9 mouse cellular contexts compared by ENCODE assay signal in the genomic region with DNA sequence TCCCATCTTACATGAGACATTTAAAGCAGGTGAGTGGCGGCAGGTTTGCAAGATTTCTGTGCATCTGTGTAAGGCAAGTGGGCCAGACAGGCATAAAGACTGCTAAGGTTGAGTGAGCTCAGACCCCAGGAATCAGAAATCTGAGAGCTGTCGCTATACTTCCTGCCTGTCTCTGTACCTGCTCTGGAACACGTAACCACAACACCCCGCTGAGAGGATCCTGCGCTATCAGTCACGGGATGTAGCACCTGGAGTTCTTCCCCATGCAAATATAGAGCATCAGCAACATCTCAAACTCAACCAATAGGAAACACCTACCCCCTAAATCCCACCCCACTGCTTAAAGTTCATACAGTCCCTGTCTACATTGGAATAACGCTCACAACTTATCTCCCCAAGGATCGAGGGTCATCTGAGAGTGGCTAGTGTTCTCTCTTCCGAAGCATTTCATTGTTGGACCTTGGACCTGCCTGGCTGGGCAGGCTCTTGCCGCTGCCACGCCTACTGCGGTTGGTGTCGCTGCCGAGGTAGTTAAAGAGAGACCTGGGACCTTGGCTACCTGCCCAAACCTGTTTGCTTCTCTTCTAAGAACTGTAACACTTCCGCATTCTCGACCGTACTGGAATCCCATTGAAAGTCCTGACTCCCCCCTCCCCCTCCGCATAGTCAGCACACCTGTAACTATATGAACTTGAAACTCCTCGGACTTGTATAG. TPM values are rescaled to one million over a fixed set of nuclear protein-coding genes. Genes with fewer than 3 reads are reported as not detected.
DNase-seq lines count a peak whose midpoint lies in the region; ATAC-seq lines count a peak whose summit lies in the region.
"Had no signal": no experiment of that assay in that cellular context is flagged by ENCODE, and none has a peak within 500 bp of the region (broad histone marks: within the 10 kb centered on the region; RNA-seq: fewer than 3 reads in every experiment).

No protein-coding gene starts in this region.

- H3K4me3 ChIP-seq in heart, embryonic 16.5 days (ENCODE audit: low read length): peak overlapping the region; percentile 36
- peak overlapping the region; percentile 16; the same call in 1 of the 2 replicates for H3K4me3 ChIP-seq in limb, embryonic 12.5 days (replicated peaks)

- no peak overlapping the region for H3K27ac ChIP-seq in heart, embryonic 16.5 days (ENCODE audit: low read length)
- H3K27ac ChIP-seq in limb, embryonic 12.5 days: no peak overlapping the region

- peak overlapping the region; percentile 38; the same call in 1 of the 2 replicates for H3K9ac ChIP-seq in heart, embryonic 16.5 days (ENCODE audit: low read length)
- H3K9ac ChIP-seq in limb, embryonic 12.5 days (replicated peaks): no peak overlapping the region

- no peaks in the 10 kb centered on the region for H3K27me3 ChIP-seq in heart, embryonic 16.5 days (ENCODE audit: control insufficient read depth, insufficient read depth, low read length)
- peaks cover 13% of the 10 kb centered on the region for H3K27me3 ChIP-seq in limb, embryonic 12.5 days

- 0 out of 2 replicates have a peak, but pooled peaks cover 3% of the 10 kb centered on the region for H3K4me1 ChIP-seq in heart, embryonic 16.5 days (ENCODE audit: control insufficient read depth, insufficient read depth, low read length)
- H3K4me1 ChIP-seq in limb, embryonic 12.5 days (replicated peaks): peaks cover 11% of the 10 kb centered on the region

- ATAC-seq in heart, embryonic 16.5 days (replicated peaks; ENCODE audit: extremely low read depth, insufficient read depth, low FRiP score): no peak
- no peak for ATAC-seq in limb, embryonic 12.5 days (ENCODE audit: insufficient number of reproducible peaks, insufficient read depth, low FRiP score, low TSS enrichment, low read depth)
- ATAC-seq in monocyte, adult 5-6 weeks (replicated peaks; ENCODE audit: insufficient number of reproducible peaks, low FRiP score, low TSS enrichment, poor library complexity, severe bottlenecking): peak; percentile 38; the same call in 1 of the 2 replicates
- no peak for ATAC-seq in cerebellum, adult (ENCODE audit: insufficient number of reproducible peaks, low FRiP score, low TSS enrichment)

- DNase-seq in urinary bladder, adult 18-20 months (ENCODE audit: low spot score in 2 of 2): peak; percentile 62 to 77
- no peak for DNase-seq in urinary bladder, postnatal 10 days (ENCODE audit: low spot score)
- DNase-seq in Muller cell, postnatal 12 days (ENCODE audit: inconsistent ontology term): no peak
- DNase-seq in gastrocnemius, postnatal 14 days: no peak

- H3K36me3 ChIP-seq in heart, embryonic 16.5 days (ENCODE audit: control insufficient read depth, insufficient read depth): no peaks in the 10 kb centered on the region
- no peaks in the 10 kb centered on the region for H3K36me3 ChIP-seq in limb, embryonic 12.5 days

- intact Hi-C loops in gastrocnemius, postnatal 14 days (cut with DNase I; ENCODE audit: low total_unique reads): loop anchor here (10.0 kb wide), 1 partner anchor 399 kb away; no protein-coding TSS in a partner anchor

- peak overlapping the region; percentile 69 for H3K4me2 ChIP-seq in heart, embryonic 16.5 days (ENCODE audit: low read depth, low read length)
- peak overlapping the region; percentile 43 for H3K4me2 ChIP-seq in limb, embryonic 12.5 days

- WGBS in heart, embryonic 16.5 days: 7% methylated on average over 19 of the region's 19 CpGs
- 12% methylated on average over 19 of the region's 19 CpGs for WGBS in limb, embryonic 12.5 days

- H3K9me3 ChIP-seq in heart, embryonic 16.5 days (replicated peaks; ENCODE audit: control insufficient read depth, low read length): no peaks in the 10 kb centered on the region
- no peaks in the 10 kb centered on the region for H3K9me3 ChIP-seq in limb, embryonic 12.5 days

RNA-seq across cellular contexts. Expression of a gene that starts 7.7 kb away (rescaled TPM):
- 476 and 507 TPM in 2 replicates for polyA plus RNA-seq in heart, embryonic 16.5 days (2015; fragmentation: Nextera tagmentation; extraction: Ambion mirVana)
- polyA plus RNA-seq in limb, embryonic 12.5 days (2016; fragmentation: Nextera tagmentation; extraction: Ambion mirVana): 871 and 976 TPM in 2 replicates
- 108 to 155 TPM (median 147 TPM) in 3 replicates for total RNA-seq in monocyte, adult 5-6 weeks (2017)
- 100 to 1,000 TPM; 244 to 247 TPM for total RNA-seq in gastrocnemius, postnatal 14 days (2021)

RNA-seq across cellular contexts. Expression of a gene that starts 10.3 kb away (rescaled TPM):
- polyA plus RNA-seq in heart, embryonic 16.5 days (2015; fragmentation: Nextera tagmentation; extraction: Ambion mirVana): not detected in 2 replicates
- not detected in 2 replicates for polyA plus RNA-seq in limb, embryonic 12.5 days (2016; fragmentation: Nextera tagmentation; extraction: Ambion mirVana)
- not detected in 3 replicates for total RNA-seq in monocyte, adult 5-6 weeks (2017)
- total RNA-seq in gastrocnemius, postnatal 14 days (2021): not detected
- polyA plus RNA-seq: neural tube, embryonic 14.5 days had no signal

RNA-seq across cellular contexts. Expression of a gene that starts 58.7 kb away (rescaled TPM):
- 29.0 and 65.0 TPM in 2 replicates for polyA plus RNA-seq in heart, embryonic 16.5 days (2015; fragmentation: Nextera tagmentation; extraction: Ambion mirVana)
- 12.6 and 13.7 TPM in 2 replicates for polyA plus RNA-seq in limb, embryonic 12.5 days (2016; fragmentation: Nextera tagmentation; extraction: Ambion mirVana)
- total RNA-seq in monocyte, adult 5-6 weeks (2017): 3.4 to 17.2 TPM (median 3.9 TPM) in 3 replicates
- total RNA-seq in gastrocnemius, postnatal 14 days (2021): 1 to 10 TPM; 1.9 to 2.0 TPM

Comparison
In these comparisons a context has a peak if more than half of its experiments do, and no peak if none do; other contexts are left out.
1. DNase-seq: peak in urinary bladder, adult 18-20 months (2 of 2); none in urinary bladder, postnatal 10 days (single experiment), Muller cell, postnatal 12 days (single experiment) and gastrocnemius, postnatal 14 days (single experiment).